Mouse (Mus musculus) embryonic facial prominence, embryonic 13.5 days (tissue): ENCODE data around the gene Casc3. TPM values are rescaled to one million over a fixed set of nuclear protein-coding genes. Genes with fewer than 3 reads are reported as not detected.
A peak's percentile ranks its signal among the peaks of the same experiment; 100 is the strongest.
"Not testable (repeated sequence)": the region's sequence is repeated elsewhere in the genome, so short reads cannot be mapped to it uniquely, and the experiment has no call there.

ENCODE experiments used
- ATAC-seq: fragments of 200-750 bp; cut with Nextera tagmentation; 2 replicates; pipeline ENCODE4 v1.8.0; 2017; ENCODE audit warnings: low read depth; ENCODE audit not compliant: insufficient number of reproducible peaks, insufficient read depth, low FRiP score, low TSS enrichment
- H3K27ac ChIP-seq: fragments of 300-500 bp; sonication (generic); 2 replicates; pipeline ENCODE4 v1.5.1; 2015; ENCODE audit warnings: moderate library complexity, mild to moderate bottlenecking, inconsistent platforms
- H3K27me3 ChIP-seq: fragments of 300-500 bp; sonication (generic); 2 replicates; pipeline ENCODE4 v1.6.1; 2015; ENCODE audit warnings: mild to moderate bottlenecking, inconsistent platforms
- H3K36me3 ChIP-seq: fragments of 300-500 bp; sonication (generic); 2 replicates; pipeline ENCODE4 v1.6.1; 2015; ENCODE audit warnings: mild to moderate bottlenecking, inconsistent platforms
- H3K4me1 ChIP-seq: fragments of 300-500 bp; sonication (generic); 2 replicates; pipeline ENCODE4 v1.6.1; 2015; ENCODE audit warnings: inconsistent platforms
- H3K4me2 ChIP-seq: fragments of 300-500 bp; sonication (generic); 2 replicates; pipeline ENCODE4 v1.6.1; 2015; ENCODE audit warnings: moderate library complexity, mild to moderate bottlenecking, inconsistent platforms
- H3K4me3 ChIP-seq: fragments of 300-500 bp; sonication (generic); 2 replicates; pipeline ENCODE4 v1.5.1; 2015; ENCODE audit warnings: mild to moderate bottlenecking, inconsistent platforms
- H3K9ac ChIP-seq: fragments of 300-500 bp; sonication (generic); 2 replicates; pipeline ENCODE4 v1.6.1; 2015; ENCODE audit warnings: mild to moderate bottlenecking, inconsistent platforms
- H3K9me3 ChIP-seq: fragments of 300-500 bp; sonication (generic); 2 replicates; pipeline ENCODE4 v1.6.1; 2016; ENCODE audit warnings: inconsistent platforms
- WGBS: fragments of 180-500 bp; shearing (Covaris S2); methylation state at CpG from one replicate; pipeline ENCODE4 v1.1.7; 2015; ENCODE audit warnings: mixed read lengths; 5-methylcytosine and 5-hydroxymethylcytosine counted together
- polyA plus RNA-seq: library from polyadenylated mRNA; unstranded; fragments of >200 nt; fragmentation: Nextera tagmentation; extraction: Ambion mirVana; gene quantifications from 2 replicates; pipeline ENCODE4 v1.2.1, GENCODE M21; 2015

The Casc3 gene
- polyA plus RNA-seq, 1 experiment from 2014 or later: 40.3 TPM

DNA sequence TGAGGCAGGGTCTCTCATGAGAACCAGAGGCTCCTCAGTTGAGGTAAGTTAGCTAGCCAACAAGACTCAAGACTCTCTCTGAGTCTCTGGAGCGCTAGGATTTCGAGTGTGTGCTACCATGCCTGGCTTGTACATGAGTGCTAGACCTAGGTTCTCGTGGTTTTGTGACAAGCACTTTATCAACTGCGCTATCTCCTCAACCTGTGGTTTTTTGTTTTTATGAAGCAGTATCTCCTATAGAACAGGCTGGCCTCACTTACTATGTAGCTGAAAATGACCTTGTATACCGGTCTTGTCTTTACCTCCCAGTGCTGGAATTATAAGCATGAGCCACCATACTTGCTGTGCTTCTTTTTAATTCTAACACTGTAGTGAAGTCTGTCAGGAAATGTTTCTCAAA, 16.3 kb downstream of the Casc3 start:
- ATAC-seq: no peak
- WGBS: 98% methylated on average over 5 of the region's 5 CpGs

GRCm38 (mm10) chr11:98826071-98826470, 21.4 kb downstream of the Casc3 start:
- H3K4me3 ChIP-seq, H3K4me2 ChIP-seq, H3K9me3 ChIP-seq, ATAC-seq, H3K4me1 ChIP-seq, H3K27ac ChIP-seq, H3K9ac ChIP-seq, H3K27me3 ChIP-seq: not testable (repeated sequence)
- H3K36me3 ChIP-seq: peaks cover 89% of the 10 kb centered on the region
- 98% methylated on average over 2 of the region's 2 CpGs for WGBS

More for the DNA sequence above, 16.3 kb downstream of the Casc3 start:
- no peak overlapping the region for H3K4me3 ChIP-seq
- no peaks in the 10 kb centered on the region for H3K9me3 ChIP-seq
- H3K27ac ChIP-seq: no peak overlapping the region
- no peak overlapping the region for H3K9ac ChIP-seq
- no peak overlapping the region for H3K4me2 ChIP-seq
- no peaks in the 10 kb centered on the region for H3K27me3 ChIP-seq
- peaks cover 96% of the 10 kb centered on the region for H3K36me3 ChIP-seq
- no peaks in the 10 kb centered on the region for H3K4me1 ChIP-seq

GRCm38 (mm10) chr11:98827877-98828276, 23.2 kb downstream of the Casc3 start:
- H3K9me3 ChIP-seq: no peaks in the 10 kb centered on the region
- H3K4me1 ChIP-seq: no peaks in the 10 kb centered on the region
- H3K27me3 ChIP-seq: no peaks in the 10 kb centered on the region
- H3K4me2 ChIP-seq: no peak overlapping the region
- no peak for ATAC-seq
- no peak overlapping the region for H3K9ac ChIP-seq
- no peak overlapping the region for H3K4me3 ChIP-seq
- peaks cover 89% of the 10 kb centered on the region for H3K36me3 ChIP-seq
- WGBS: 88% methylated on average over 2 of the region's 2 CpGs
- no peak overlapping the region for H3K27ac ChIP-seq

DNA sequence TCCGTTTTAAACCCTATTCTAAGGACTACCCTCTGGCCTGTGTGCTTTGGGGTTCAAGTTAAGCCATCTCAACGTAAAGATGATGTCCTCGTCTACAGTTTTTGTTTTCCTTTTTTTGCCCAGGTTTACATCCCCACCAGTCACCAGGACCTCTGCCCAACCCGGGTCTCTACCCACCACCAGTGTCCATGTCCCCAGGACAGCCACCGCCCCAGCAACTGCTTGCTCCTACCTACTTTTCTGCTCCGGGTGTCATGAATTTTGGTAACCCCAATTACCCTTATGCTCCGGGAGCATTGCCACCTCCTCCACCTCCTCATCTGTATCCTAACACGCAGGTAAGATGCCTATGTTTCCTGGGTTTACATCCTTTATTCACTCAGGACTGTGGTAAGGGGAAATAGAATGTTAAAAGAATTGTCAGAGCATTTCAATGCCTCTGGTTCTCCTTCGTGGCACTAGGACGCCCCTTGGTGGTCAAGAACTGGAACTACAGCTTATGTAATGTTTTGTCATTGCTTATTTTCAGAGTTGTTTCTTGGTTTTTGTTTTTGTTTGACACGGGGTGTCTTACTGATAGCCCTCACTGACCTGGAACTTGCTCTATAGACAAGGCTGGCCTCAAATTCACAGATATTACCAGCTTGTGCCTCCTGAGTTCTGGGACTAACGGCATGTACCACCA, 24.5 kb downstream of the Casc3 start:
- Histone ChIP-seq H3K4me3 (no peak overlapping the region), H3K27ac (no peak overlapping the region), H3K9me3 (no peaks in the 10 kb centered on the region), H3K4me1 (no peaks in the 10 kb centered on the region), H3K4me2 (no peak overlapping the region), H3K9ac (no peak overlapping the region; the same call in 1 of the 2 replicates), H3K36me3 (peaks cover 90% of the 10 kb centered on the region), H3K27me3 (no peaks in the 10 kb centered on the region)
- WGBS: 76% methylated on average over 12 of the region's 12 CpGs
- ATAC-seq: no peak

DNA sequence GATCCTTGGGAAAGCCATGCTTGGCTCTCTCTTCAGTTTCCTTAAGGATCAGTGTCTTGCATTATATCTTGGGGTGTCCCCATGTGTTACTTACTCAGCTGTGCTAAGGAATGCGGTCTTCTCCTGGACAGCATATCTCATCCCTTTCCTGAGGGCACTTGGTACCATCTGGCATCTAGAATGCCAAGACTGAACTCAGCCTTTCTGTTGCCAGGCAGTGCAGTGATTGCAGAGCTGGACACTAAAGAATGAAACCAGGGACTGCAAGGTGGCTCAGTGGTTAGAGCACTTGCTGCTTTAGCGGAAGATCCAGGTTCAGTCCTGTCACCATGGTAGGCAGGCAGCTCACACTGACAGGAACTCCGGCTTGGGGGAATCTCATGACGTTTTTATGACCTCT, 25.2 kb downstream of the Casc3 start:
- Histone ChIP-seq H3K27me3 (no peaks in the 10 kb centered on the region), H3K9ac (no peak overlapping the region; the same call in 1 of the 2 replicates), H3K36me3 (peaks cover 90% of the 10 kb centered on the region), H3K27ac (no peak overlapping the region), H3K4me2 (no peak overlapping the region), H3K4me3 (no peak overlapping the region), H3K9me3 (no peaks in the 10 kb centered on the region), H3K4me1 (peaks cover 4% of the 10 kb centered on the region; the same call in 1 of the 2 replicates)
- ATAC-seq: no peak
- WGBS: 79% methylated on average over 4 of the region's 4 CpGs

- Histone ChIP-seq H3K27me3 (peaks cover 34% of the 10 kb centered on the region), H3K4me1 (peaks cover 38% of the 10 kb centered on the region), H3K27ac (no peak overlapping the region), H3K9me3 (no peaks in the 10 kb centered on the region), H3K9ac (no peak overlapping the region), H3K36me3 (peaks cover 41% of the 10 kb centered on the region), H3K4me3 (no peak overlapping the region), H3K4me2 (no peak overlapping the region)
- ATAC-seq: no peak
- WGBS: 49% methylated on average over 5 of the region's 5 CpGs
Measured at GRCm38 (mm10) chr11:98835296-98835695, 30.6 kb downstream of the Casc3 start.

- no peak for ATAC-seq
- H3K4me2 ChIP-seq: 0 out of 2 replicates have a peak overlapping the region, but pooled peaks have one; percentile 97
- H3K36me3 ChIP-seq: peaks cover 41% of the 10 kb centered on the region
- H3K4me1 ChIP-seq: peaks cover 38% of the 10 kb centered on the region
- H3K27me3 ChIP-seq: peaks cover 34% of the 10 kb centered on the region
- whole genome bisulfite sequencing: 58% methylated on average over 3 of the region's 3 CpGs
- no peaks in the 10 kb centered on the region for H3K9me3 ChIP-seq
- no peak overlapping the region for H3K9ac ChIP-seq
- H3K4me3 ChIP-seq: no peak overlapping the region
- H3K27ac ChIP-seq: peak overlapping the region; percentile 22; the same call in 1 of the 2 replicates
Measured at GRCm38 (mm10) chr11:98835725-98836124, 31.0 kb downstream of the Casc3 start.

DNA sequence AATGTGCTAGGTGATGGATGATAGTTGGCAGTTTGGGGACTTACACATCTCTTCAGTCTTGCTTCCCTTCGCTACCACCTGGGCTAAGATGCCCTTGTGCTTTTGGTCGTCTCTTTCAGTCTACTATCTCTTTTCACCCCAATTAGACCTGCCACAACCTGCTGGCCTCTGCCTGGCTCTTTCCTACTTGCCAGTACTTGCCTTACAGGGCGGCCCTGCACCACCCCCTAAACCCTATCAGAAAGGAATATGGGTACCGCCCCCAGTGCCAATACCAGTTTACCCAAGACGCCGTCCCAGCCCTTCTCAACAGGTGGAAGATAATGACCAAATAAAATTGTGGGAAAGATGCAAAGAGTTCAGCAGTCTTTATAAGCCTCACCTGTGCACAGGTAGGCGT, 31.4 kb downstream of the Casc3 start:
- Histone ChIP-seq H3K36me3 (peaks cover 38% of the 10 kb centered on the region), H3K27me3 (peaks cover 34% of the 10 kb centered on the region), H3K27ac (peak overlapping the region; percentile 22; the same call in 1 of the 2 replicates), H3K4me1 (peaks cover 38% of the 10 kb centered on the region), H3K9me3 (no peaks in the 10 kb centered on the region), H3K4me3 (peak overlapping the region; percentile 80), H3K4me2 (peak overlapping the region; percentile 97), H3K9ac (peak overlapping the region; percentile 83; the same call in 1 of the 2 replicates)
- 25% methylated on average over 7 of the region's 7 CpGs for WGBS
- no peak for ATAC-seq

- H3K4me1 ChIP-seq: peaks cover 38% of the 10 kb centered on the region
- peak within 1 kb of the TSS; percentile 22; the same call in 1 of the 2 replicates for H3K27ac ChIP-seq
- under 1% methylated on average over 35 of the region's 48 CpGs for WGBS
- H3K36me3 ChIP-seq: peaks cover 33% of the 10 kb centered on the region
- peak within 1 kb of the TSS; percentile 80 for H3K4me3 ChIP-seq
- no peaks in the 10 kb centered on the region for H3K9me3 ChIP-seq
- H3K4me2 ChIP-seq: peak within 1 kb of the TSS; percentile 97
- H3K27me3 ChIP-seq: peaks cover 34% of the 10 kb centered on the region
- ATAC-seq: peak; percentile 82
- peak within 1 kb of the TSS; percentile 83 for H3K9ac ChIP-seq
Measured at GRCm38 (mm10) chr11:98836651-98837141, 32.0 kb downstream of the Casc3 start, which contains the start of gene Rapgefl1. Rapgefl1 (plus strand) TSS chr11:98836785.

DNA sequence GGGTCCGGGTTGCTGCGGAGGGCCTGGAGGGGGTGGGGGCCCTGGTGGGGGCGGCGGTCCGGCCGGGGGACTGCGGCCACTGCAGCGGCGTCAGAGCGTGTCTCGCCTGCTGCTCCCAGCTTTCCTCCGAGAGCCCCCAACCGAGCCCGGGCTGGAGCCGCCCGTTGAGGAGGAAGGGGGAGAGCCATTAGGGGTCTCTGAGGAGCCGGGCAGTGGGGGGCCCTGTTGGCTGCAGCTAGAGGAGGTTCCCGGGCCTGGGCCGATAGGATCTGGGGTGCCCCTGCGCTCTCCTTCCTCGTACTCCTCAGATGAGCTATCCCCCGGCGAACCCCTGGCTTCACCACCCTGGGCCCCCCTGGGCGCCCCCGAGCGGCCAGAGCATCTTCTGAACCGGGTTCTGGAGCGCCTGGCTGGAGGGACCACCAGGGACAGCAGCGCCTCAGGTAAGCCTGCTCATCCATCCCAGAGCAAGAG, 32.6 kb downstream of the Casc3 start:
- WGBS: 1% methylated on average over 24 of the region's 29 CpGs
- Histone ChIP-seq H3K27ac (no peak overlapping the region), H3K4me2 (peak overlapping the region; percentile 97), H3K4me1 (peaks cover 38% of the 10 kb centered on the region), H3K9me3 (no peaks in the 10 kb centered on the region), H3K36me3 (peaks cover 27% of the 10 kb centered on the region), H3K9ac (peak overlapping the region; percentile 83), H3K4me3 (peak overlapping the region; percentile 80), H3K27me3 (peaks cover 34% of the 10 kb centered on the region)
- ATAC-seq: 0 out of 2 replicates have a peak, but pooled peaks have one; percentile 38

GRCm38 (mm10) chr11:98837917-98838316, 33.2 kb downstream of the Casc3 start:
- WGBS: 44% methylated on average over 11 of the region's 11 CpGs
- H3K4me1 ChIP-seq: peaks cover 38% of the 10 kb centered on the region
- H3K27me3 ChIP-seq: peaks cover 34% of the 10 kb centered on the region
- H3K9me3 ChIP-seq: no peaks in the 10 kb centered on the region
- no peak overlapping the region for H3K27ac ChIP-seq
- peaks cover 20% of the 10 kb centered on the region for H3K36me3 ChIP-seq
- ATAC-seq: no peak
- H3K4me3 ChIP-seq: peak overlapping the region; percentile 80
- 0 out of 2 replicates have a peak overlapping the region, but pooled peaks have one; percentile 83 for H3K9ac ChIP-seq
- H3K4me2 ChIP-seq: peak overlapping the region; percentile 97

DNA sequence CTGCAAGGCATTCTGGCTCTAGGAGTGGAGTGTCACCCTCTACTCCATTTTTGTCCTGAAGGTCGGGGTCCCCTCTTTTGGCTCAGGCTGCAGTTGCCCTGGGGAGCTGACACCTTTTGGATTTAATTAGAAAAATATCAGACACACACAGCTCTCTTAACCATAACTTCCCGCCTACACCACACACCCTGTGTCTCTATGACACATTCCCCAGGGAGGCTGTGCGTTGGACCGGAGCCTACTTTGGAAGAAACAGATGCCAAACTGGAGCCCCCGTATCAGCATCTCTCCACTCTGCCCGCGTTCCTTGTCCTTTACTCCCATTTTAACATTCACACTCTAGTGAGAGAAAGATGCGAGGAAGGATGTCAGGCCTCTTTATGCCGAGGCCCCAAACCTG, 33.8 kb downstream of the Casc3 start:
- WGBS: 65% methylated on average over 9 of the region's 9 CpGs
- ATAC-seq: no peak
- Histone ChIP-seq H3K36me3 (peaks cover 14% of the 10 kb centered on the region), H3K4me3 (no peak overlapping the region), H3K9ac (0 out of 2 replicates have a peak overlapping the region, but pooled peaks have one; percentile 40), H3K27me3 (peaks cover 34% of the 10 kb centered on the region), H3K27ac (no peak overlapping the region), H3K9me3 (no peaks in the 10 kb centered on the region), H3K4me2 (no peak overlapping the region), H3K4me1 (peaks cover 38% of the 10 kb centered on the region)
